Mouse (Mus musculus): ENCODE measurements around the gene Pax7. TPM values are rescaled to one million over a fixed set of nuclear protein-coding genes. Genes with fewer than 3 reads are reported as not detected.

Pax7 gene
- polyA plus RNA-seq, 1 experiment from 2014 or later: 2.3 TPM

DNA sequence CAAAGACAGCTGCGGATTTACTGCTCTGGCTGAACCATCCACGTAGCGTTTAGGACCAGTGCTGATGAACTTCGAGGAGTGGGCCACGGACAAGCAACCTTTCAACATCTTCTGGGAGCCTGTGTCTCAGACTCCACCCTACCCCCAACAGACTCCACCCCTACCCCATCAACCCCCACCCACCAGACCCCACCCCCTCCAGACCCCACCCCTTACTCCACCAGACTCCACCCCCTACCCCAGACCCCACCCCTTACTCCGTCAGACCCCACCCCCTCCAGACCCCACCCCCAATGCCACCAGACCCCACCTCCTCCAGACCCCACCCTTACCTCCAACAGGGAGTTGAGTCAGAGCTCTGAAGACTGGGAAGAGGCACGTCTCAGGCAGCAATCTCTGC is 10.1 kb upstream of the Pax7 start:
- WGBS: 13% methylated on average over 7 of the region's 7 CpGs
- H3K36me3 ChIP-seq: no peaks in the 10 kb centered on the region
- H3K9ac ChIP-seq: no peak overlapping the region
- no peak overlapping the region for H3K4me3 ChIP-seq
- no peak overlapping the region for H3K27ac ChIP-seq
- peaks cover 24% of the 10 kb centered on the region for H3K27me3 ChIP-seq (replicated peaks)
- no peak overlapping the region for H3K4me2 ChIP-seq (replicated peaks)
- H3K4me1 ChIP-seq: no peaks in the 10 kb centered on the region
- ATAC-seq (ENCODE audit: low FRiP score, low read depth): no peak
- H3K9me3 ChIP-seq: no peaks in the 10 kb centered on the region

DNA sequence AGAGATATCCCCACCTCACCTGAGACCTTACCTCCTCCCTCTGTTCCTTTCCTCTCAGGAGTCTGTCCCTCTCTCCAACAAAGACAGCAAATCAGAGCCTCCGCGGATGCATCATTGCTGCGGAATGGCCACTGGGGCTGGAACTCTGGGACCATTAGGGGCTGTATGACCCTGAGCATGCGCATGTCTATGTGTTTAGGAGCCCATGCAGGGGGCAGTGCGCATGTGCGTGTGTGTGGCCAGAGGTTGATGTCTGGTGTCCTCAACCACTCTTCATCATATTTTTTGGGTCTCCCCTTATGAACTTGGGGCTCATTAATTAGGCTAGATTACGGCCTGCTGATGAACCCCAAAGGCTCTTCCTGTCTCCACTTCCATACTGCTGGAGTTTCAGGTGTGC is 9.6 kb upstream of the Pax7 start:
- Histone ChIP-seq H3K4me2 (replicated peaks) (no peak overlapping the region), H3K27me3 (replicated peaks) (peaks cover 29% of the 10 kb centered on the region), H3K4me3 (no peak overlapping the region), H3K9me3 (no peaks in the 10 kb centered on the region), H3K36me3 (no peaks in the 10 kb centered on the region), H3K4me1 (peaks cover 5% of the 10 kb centered on the region; the same call in 1 of the 2 replicates), H3K9ac (no peak overlapping the region), H3K27ac (no peak overlapping the region)
- no peak for ATAC-seq (ENCODE audit: low FRiP score, low read depth)
- 77% methylated on average over 7 of the region's 7 CpGs for WGBS

DNA sequence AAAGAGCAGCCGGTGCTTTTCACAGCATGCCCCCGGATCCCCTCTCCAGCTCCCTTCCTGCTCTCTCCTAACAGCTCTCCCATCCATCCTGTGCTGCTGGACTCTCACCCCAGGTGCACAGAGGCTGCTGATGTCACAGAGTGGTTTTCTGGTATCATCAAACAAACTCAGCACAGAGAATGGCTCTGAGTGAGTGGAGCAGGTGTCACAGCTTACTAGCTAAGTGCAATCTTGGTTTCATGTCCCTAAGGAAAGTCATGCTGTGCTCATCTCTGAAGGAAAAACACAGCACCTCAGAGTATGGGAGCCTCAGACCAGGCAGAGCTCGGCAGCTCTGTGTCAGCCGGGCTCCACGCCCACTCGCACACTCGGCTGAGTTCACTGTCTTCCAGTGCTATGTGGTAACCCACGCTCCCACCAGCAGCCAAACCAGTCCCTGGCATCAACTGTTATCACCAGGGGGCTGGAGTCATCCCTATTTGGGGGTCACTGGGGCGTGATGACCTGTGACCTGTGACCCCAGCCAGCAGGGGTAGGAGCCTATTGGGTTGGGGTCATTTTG is 7.7 kb upstream of the Pax7 start:
- Histone ChIP-seq H3K4me3 (no peak overlapping the region), H3K4me2 (replicated peaks) (no peak overlapping the region), H3K36me3 (no peaks in the 10 kb centered on the region), H3K4me1 (peaks cover 24% of the 10 kb centered on the region), H3K27me3 (replicated peaks) (peaks cover 47% of the 10 kb centered on the region), H3K9me3 (no peaks in the 10 kb centered on the region), H3K9ac (no peak overlapping the region), H3K27ac (no peak overlapping the region)
- 60% methylated on average over 9 of the region's 9 CpGs for WGBS
- no peak for ATAC-seq (ENCODE audit: low FRiP score, low read depth)

DNA sequence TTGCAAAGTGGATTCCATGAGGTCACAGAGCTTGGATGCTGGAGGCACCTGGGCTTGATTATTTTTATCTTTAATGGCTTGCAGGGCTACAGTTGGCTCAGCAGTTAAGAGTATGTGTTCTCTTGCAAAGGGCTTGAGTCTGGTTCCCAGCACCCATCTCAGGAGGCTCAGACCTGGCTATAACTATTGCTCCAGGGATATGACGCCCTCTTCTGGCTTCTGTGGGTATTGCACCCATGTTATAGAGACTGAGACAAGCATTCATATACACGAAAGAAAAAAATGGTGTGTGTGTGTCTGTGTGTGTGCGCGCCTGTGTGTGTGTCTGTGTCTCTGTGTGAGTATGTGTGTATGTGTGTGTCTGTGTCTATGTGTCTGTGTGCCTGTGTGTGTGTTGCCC is 7.1 kb upstream of the Pax7 start:
- Histone ChIP-seq H3K27ac (no peak overlapping the region), H3K9me3 (no peaks in the 10 kb centered on the region), H3K27me3 (replicated peaks) (peaks cover 52% of the 10 kb centered on the region), H3K36me3 (no peaks in the 10 kb centered on the region), H3K4me2 (replicated peaks) (no peak overlapping the region), H3K9ac (no peak overlapping the region), H3K4me3 (no peak overlapping the region), H3K4me1 (peaks cover 30% of the 10 kb centered on the region)
- WGBS: 79% methylated on average over 4 of the region's 4 CpGs
- ATAC-seq (ENCODE audit: low FRiP score, low read depth): no peak

DNA sequence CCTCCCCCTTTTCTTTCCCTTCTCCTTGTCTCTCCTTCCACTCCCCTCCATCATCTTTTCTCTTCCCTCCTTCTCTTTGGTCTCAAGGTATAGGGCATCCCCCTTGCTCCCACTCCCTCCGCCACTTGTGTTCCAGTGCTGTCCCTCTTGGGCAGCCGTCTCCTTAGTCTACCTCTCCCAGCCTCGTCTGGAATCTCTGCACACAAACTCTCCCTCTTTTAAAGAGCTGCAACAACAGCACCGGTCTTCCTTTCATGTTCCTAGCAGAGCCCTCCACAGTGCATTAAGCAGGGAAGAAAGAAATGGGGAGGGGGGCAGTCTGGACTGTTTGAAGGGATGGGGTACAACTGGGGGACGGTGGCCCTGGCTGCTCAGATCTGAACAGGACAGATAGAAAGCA is 3.4 kb upstream of the Pax7 start:
- no peak overlapping the region for H3K27ac ChIP-seq
- WGBS: 6% methylated on average over 5 of the region's 5 CpGs
- H3K4me3 ChIP-seq: no peak overlapping the region
- no peaks in the 10 kb centered on the region for H3K36me3 ChIP-seq
- no peaks in the 10 kb centered on the region for H3K9me3 ChIP-seq
- no peak for ATAC-seq (ENCODE audit: low FRiP score, low read depth)
- no peak overlapping the region for H3K9ac ChIP-seq
- H3K27me3 ChIP-seq (replicated peaks): peaks cover 70% of the 10 kb centered on the region
- peaks cover 61% of the 10 kb centered on the region for H3K4me1 ChIP-seq
- H3K4me2 ChIP-seq (replicated peaks): peak overlapping the region; percentile 67; the same call in 1 of the 2 replicates

DNA sequence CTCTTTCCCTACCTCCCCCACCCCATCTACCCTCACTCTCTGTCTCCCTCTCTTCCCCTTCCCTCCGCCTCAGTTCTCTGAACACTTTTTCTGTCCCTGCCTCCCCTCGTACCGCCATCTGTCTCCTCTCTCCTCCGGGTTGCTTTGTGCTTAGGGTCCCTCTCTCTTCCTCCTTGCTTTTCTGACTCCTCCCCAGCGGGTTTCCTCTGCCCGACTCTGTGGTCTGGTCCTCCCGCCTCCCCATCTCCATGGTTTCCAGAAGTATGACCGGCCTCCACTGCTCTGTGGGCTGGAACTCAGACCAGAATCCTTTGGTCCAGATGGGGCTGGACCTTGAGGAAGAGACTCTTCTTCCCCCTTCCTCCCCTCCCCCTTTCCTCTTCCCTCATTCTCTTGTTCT is 2.9 kb upstream of the Pax7 start:
- Histone ChIP-seq H3K4me1 (peaks cover 61% of the 10 kb centered on the region), H3K4me3 (no peak overlapping the region), H3K9ac (peak overlapping the region; percentile 21; the same call in 1 of the 2 replicates), H3K27ac (no peak overlapping the region), H3K36me3 (no peaks in the 10 kb centered on the region), H3K4me2 (replicated peaks) (peak overlapping the region; percentile 67), H3K27me3 (replicated peaks) (peaks cover 74% of the 10 kb centered on the region), H3K9me3 (no peaks in the 10 kb centered on the region)
- peak; percentile 30; the same call in 1 of the 2 replicates for ATAC-seq (ENCODE audit: low FRiP score, low read depth)
- under 1% methylated on average over 8 of the region's 8 CpGs for WGBS

DNA sequence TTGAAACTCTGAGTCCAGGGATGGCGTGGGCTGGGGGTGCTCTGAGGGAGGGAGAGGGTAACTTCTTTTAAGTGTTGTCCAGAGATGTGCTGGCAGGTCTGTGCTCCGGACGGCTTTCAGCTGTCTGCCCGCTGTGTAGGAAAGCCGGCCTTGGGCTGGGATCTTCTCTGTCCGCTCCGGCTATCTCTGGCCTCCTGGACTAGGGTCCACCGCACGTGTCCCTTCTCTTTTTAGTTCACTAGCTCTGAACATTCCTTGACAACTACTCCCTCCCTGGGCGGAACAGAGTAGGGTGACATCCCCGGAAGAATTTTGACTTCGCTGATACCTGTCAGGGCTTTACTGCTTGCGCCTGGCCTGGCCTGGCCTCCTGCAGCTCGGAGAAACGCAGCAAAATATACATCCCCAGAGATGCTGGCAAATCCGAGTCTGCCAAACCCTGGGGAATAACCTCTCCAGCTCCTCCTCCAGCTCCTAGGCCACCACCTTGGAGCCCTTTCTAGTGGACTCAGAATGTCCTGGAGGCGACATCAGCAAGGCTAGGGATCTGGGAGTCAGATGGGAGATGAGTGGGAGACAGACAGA is 581 bp upstream of the Pax7 start:
- Histone ChIP-seq H3K9ac (no peak overlapping the region), H3K27me3 (replicated peaks) (peaks cover 85% of the 10 kb centered on the region), H3K27ac (no peak overlapping the region), H3K4me3 (peak overlapping the region; percentile 54), H3K36me3 (no peaks in the 10 kb centered on the region; the same call in 1 of the 2 replicates), H3K9me3 (no peaks in the 10 kb centered on the region), H3K4me2 (replicated peaks) (peak overlapping the region; percentile 67), H3K4me1 (peaks cover 80% of the 10 kb centered on the region)
- ATAC-seq (ENCODE audit: low FRiP score, low read depth): no peak
- WGBS: 3% methylated on average over 17 of the region's 17 CpGs

DNA sequence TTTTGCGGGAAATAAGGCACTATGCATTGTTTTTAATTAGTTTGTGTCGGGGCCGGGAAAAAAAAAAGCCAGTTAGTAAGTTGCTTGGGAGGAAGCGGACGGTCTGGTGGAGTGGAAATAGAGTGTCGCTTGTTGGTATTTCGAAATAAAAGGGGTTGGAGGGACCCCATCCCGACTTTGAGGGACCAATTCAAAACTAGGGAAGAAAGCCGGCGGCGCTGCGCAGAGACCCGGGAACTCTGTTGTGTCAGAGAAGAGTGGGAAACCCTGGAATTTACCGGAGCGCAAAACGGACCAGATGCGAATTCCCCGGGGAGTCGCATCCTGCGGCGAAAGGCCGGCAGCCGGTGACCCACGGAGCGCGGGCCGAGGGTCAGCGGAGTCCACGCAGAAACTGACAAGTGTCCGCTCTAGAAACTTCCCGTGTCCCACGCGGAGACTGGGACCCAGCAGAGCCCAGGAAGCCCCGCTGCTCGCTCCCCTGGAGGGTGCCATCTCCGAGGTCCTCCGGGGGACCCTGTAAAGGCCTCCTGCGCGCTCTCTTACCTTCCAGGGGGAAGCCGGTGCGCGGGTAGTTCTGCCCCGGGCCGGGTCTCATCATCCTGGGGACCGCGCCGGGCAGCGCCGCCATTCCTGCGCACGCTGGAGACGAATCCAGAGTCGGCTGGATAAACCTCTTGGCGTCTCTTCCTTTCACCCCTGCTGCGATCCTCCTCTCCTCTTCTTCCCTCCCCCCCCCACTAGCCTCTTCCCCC is 870 bp downstream of the Pax7 start:
- Histone ChIP-seq H3K9me3 (no peaks in the 10 kb centered on the region), H3K4me2 (replicated peaks) (peak overlapping the region; percentile 67), H3K36me3 (no peaks in the 10 kb centered on the region; the same call in 1 of the 2 replicates), H3K27ac (peak overlapping the region; percentile 47), H3K27me3 (replicated peaks) (peaks cover 86% of the 10 kb centered on the region), H3K9ac (peak overlapping the region; percentile 70), H3K4me1 (peaks cover 84% of the 10 kb centered on the region), H3K4me3 (peak overlapping the region; percentile 54)
- WGBS: 1% methylated on average over 55 of the region's 55 CpGs
- no peak for ATAC-seq (ENCODE audit: low FRiP score, low read depth)

DNA sequence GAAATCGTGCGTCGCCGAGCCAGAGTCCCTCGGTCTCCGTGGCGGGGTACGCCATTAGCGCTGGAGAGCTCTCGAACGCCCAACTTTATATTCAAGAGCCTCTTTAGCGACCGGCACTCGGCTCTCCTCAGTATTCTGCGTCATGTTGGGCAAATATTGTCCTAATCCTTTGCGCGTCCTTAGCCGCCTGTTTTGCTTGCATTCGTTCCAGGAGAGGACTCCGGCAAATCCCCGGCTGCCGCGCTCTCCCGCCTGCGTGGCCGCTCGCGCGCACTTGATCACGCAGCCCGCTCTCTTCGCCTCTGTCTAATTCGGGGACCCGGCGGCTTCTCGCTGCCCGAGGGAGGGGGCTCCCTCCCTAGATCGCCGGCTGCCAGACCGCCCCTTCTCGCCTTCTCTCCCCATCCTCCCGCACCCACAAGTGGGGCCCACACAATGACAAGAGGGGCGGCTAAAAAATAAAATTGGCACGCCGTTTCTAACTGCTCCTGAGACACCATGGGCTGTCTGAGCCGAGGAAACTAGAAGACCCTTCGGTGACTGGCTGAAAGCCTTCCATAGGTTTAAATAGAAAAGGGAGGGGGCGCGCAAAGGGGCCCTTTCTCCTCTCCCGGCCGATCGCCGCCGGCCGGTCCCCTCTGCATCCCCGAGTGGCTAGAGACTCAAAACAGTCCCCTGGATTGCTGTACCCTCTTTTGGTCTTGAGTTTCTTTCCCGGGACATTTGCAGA is 1.7 kb downstream of the Pax7 start:
- H3K27ac ChIP-seq: no peak overlapping the region
- H3K9me3 ChIP-seq: no peaks in the 10 kb centered on the region
- WGBS: under 1% methylated on average over 57 of the region's 57 CpGs

DNA sequence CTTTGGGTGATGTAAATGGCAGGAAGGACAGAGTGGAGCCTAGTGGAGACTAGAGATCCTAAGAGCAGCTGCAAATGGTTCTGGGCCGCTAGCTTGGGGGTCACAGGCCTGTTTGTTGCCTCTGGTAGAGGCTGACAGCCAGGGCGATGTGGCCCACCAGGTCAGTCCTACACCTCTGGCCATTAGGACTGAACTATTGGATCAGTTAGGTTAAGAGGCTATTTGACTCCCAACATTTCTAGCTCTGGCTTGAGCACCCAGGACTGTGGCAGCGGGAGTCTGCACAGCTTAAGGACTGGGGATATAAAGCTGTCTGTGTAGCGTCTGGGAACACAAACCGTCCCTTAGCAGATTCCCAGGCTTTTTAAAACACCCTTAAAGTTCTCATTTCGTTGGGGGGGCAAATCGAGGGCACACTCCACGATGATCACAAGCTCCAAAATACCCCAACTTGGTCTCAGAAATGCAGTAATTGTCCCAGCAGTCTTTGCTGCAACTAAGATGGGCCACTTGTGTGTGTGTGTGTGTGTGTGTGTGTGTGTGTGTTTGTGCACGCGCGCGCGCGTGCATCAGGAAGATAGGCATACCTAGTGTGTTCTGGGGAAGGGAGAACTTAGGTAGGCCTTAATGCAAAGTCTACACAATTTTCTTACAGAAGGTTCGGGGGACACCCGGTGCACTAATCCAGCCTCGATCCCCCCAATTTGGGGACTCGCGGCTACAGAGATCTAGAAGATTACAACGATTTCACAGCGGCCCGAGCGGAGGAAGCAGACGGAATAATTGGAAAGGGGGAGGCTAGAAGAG is 2.5 kb downstream of the Pax7 start:
- Histone ChIP-seq H3K36me3 (no peaks in the 10 kb centered on the region; the same call in 1 of the 2 replicates), H3K4me1 (peaks cover 80% of the 10 kb centered on the region), H3K4me3 (peak overlapping the region; percentile 54), H3K9ac (peak overlapping the region; percentile 70), H3K9me3 (no peaks in the 10 kb centered on the region), H3K27me3 (replicated peaks) (peaks cover 85% of the 10 kb centered on the region), H3K4me2 (replicated peaks) (peak overlapping the region; percentile 67), H3K27ac (no peak overlapping the region)
- ATAC-seq (ENCODE audit: low FRiP score, low read depth): no peak
- WGBS: under 1% methylated on average over 24 of the region's 24 CpGs

More for the DNA sequence above, 1.7 kb downstream of the Pax7 start:
- H3K4me2 ChIP-seq (replicated peaks): peak overlapping the region; percentile 67
- H3K27me3 ChIP-seq (replicated peaks): peaks cover 86% of the 10 kb centered on the region
- H3K36me3 ChIP-seq: no peaks in the 10 kb centered on the region; the same call in 1 of the 2 replicates
- peak overlapping the region; percentile 70 for H3K9ac ChIP-seq
- no peak for ATAC-seq (ENCODE audit: low FRiP score, low read depth)
- H3K4me1 ChIP-seq: peaks cover 83% of the 10 kb centered on the region
- H3K4me3 ChIP-seq: peak overlapping the region; percentile 54

DNA sequence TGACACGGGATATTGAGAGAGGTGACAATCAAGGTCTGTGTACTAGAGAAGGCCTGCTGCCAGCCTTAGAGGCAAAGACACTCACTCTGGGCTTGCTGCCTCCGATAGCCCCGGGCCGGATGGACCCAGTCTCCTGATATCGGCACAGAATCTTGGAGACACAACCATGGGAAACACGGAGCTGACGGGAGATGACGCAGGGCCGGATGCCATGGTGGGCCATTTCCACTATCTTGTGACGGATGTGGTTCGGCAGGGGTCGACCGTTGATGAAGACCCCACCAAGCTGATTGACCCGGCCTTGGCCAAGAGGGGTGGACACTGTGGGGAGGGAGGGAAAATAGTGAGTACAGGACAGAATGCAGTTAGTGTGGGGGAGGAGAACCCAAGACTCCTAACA is 3.3 kb downstream of the Pax7 start:
- 5% methylated on average over 14 of the region's 14 CpGs for WGBS
- H3K4me2 ChIP-seq (replicated peaks): peak overlapping the region; percentile 67
- no peak overlapping the region for H3K27ac ChIP-seq
- no peaks in the 10 kb centered on the region for H3K9me3 ChIP-seq
- peaks cover 83% of the 10 kb centered on the region for H3K27me3 ChIP-seq (replicated peaks)
- no peaks in the 10 kb centered on the region; the same call in 1 of the 2 replicates for H3K36me3 ChIP-seq
- ATAC-seq (ENCODE audit: low FRiP score, low read depth): no peak
- H3K4me1 ChIP-seq: peaks cover 78% of the 10 kb centered on the region
- H3K9ac ChIP-seq: peak overlapping the region; percentile 70; the same call in 1 of the 2 replicates
- H3K4me3 ChIP-seq: peak overlapping the region; percentile 54
